Mouse (Mus musculus) T-helper 2 cell (primary cell): ENCODE measurements around the gene Pwp1.

Experiments used
- in situ Hi-C: fragments of 300-600 bp; cut with MboI, MseI; formaldehyde crosslinking; loops from one replicate; pipeline ENCODE4 v1.15.1; 2025; ENCODE audit warnings: high pct_unique_total_duplicates

Gene Pwp1

GRCm38 (mm10) chr10:85829085-85829853 lies at the start of gene Pwp1:
TSS of gene Pwp1 (plus strand) at chr10:85829494.
- in situ Hi-C loops, result loop anchor here (5.0 to 10.0 kb wide), 2 partner anchors 696 to 843 kb away; no protein-coding TSS in a partner anchor

- in situ Hi-C loops, result loop anchor here (10.0 kb wide), 1 partner anchor 703 kb away; no protein-coding TSS in a partner anchor
These were observed 7.1 kb upstream of the Pwp1 start for GRCm38 (mm10) chr10:85822143-85822696.

- in situ Hi-C loops, result loop anchor here (10.0 kb wide), 1 partner anchor 701 kb away; no protein-coding TSS in a partner anchor
These were observed 5.5 kb upstream of the Pwp1 start for GRCm38 (mm10) chr10:85823752-85824151.

- in situ Hi-C loops, result loop anchor here (5.0 to 10.0 kb wide), 2 partner anchors 696 to 844 kb away; no protein-coding TSS in a partner anchor
These were observed 591 bp upstream of the Pwp1 start for GRCm38 (mm10) chr10:85828722-85829084.

GRCm38 (mm10) chr10:85846105-85846862 lies 17.0 kb downstream of the Pwp1 start:
- in situ Hi-C loops, result no loop called here

GRCm38 (mm10) chr10:85871698-85872478 lies 42.6 kb downstream of the Pwp1 start:
- in situ Hi-C loops, result no loop called here

- in situ Hi-C loops, result no loop called here
These were observed 43.1 kb downstream of the Pwp1 start for GRCm38 (mm10) chr10:85872479-85872773.

- in situ Hi-C loops, result no loop called here
These were observed 44.7 kb downstream of the Pwp1 start for GRCm38 (mm10) chr10:85873861-85874544.

GRCm38 (mm10) chr10:85875812-85876211 lies 46.5 kb downstream of the Pwp1 start:
- in situ Hi-C loops, result loop anchor here (5.0 kb wide), 2 partner anchors 41 to 71 kb away; partner anchors contain the start of gene Prdm4

GRCm38 (mm10) chr10:85879886-85880486 lies 50.7 kb downstream of the Pwp1 start:
- in situ Hi-C loops, result loop anchor here (5.0 kb wide), 2 partner anchors 37 to 67 kb away; partner anchors contain the start of gene Prdm4

- in situ Hi-C loops, result loop anchor here (5.0 kb wide), 1 partner anchor 39 kb away; no protein-coding TSS in a partner anchor
These were observed 87.4 kb downstream of the Pwp1 start, which contains the start of gene Prdm4 for GRCm38 (mm10) chr10:85916498-85917309. TSS of gene Prdm4 (minus strand) at chr10:85917142.

GRCm38 (mm10) chr10:85927676-85928445 lies 98.6 kb downstream of the Pwp1 start, which contains the start of gene Ascl4:
TSS of gene Ascl4 (plus strand) at chr10:85927681.
- in situ Hi-C loops, result no loop called here

GRCm38 (mm10) chr10:85928499-85929207 lies 99.4 kb downstream of the Pwp1 start:
- in situ Hi-C loops, result no loop called here

GRCm38 (mm10) chr10:85929208-85929591 lies 99.9 kb downstream of the Pwp1 start:
- in situ Hi-C loops, result no loop called here

- in situ Hi-C loops, result no loop called here
These were observed 100.7 kb downstream of the Pwp1 start for GRCm38 (mm10) chr10:85929962-85930361.

- in situ Hi-C loops, result no loop called here
These were observed 107.1 kb downstream of the Pwp1 start for GRCm38 (mm10) chr10:85936280-85936965.
